Mouse (Mus musculus) thymus, adult 2 months (tissue): ENCODE data around the gene Ap1g2.

Source experiments
- CTCF ChIP-seq: fragments of 200-500 bp; IDR thresholded peaks from 2 replicates; pipeline ENCODE4 v1.5.1; 2012; ENCODE audit warnings: mild to moderate bottlenecking, control low read depth, low read length, moderate library complexity, borderline replicate concordance; ENCODE audit not compliant: control insufficient read depth, poor library complexity, insufficient read depth; ENCODE audit errors: extremely low read depth
- POLR2A ChIP-seq: fragments of 200-500 bp; IDR thresholded peaks from 2 replicates; pipeline ENCODE4 v1.6.1; 2012; ENCODE audit warnings: mild to moderate bottlenecking, low read length, control low read depth, moderate library complexity; ENCODE audit not compliant: control insufficient read depth, poor library complexity, insufficient read depth; ENCODE audit errors: extremely low read depth

GRCm38 (mm10) chr14:55063581-55064381 lies 42.6 kb downstream of the Ap1g2 start:
- TF ChIP-seq CTCF (no peak), POLR2A (no peak)
